Mouse (Mus musculus): Measurements from ENCODE around the gene Setdb1. TPM values are rescaled to one million over a fixed set of nuclear protein-coding genes. Genes with fewer than 3 reads are reported as not detected.
A peak's percentile ranks its signal among the peaks of the same experiment; 100 is the strongest.

The Setdb1 gene
- polyA plus RNA-seq, 1 experiment from 2014 or later = 42.7 TPM

- Histone ChIP-seq H3K4me3 (peak overlapping the region; percentile 71), H3K27me3 (no peaks in the 10 kb centered on the region), H3K27ac (replicated peaks) (peak overlapping the region; percentile 88), H3K36me3 (peaks cover 13% of the 10 kb centered on the region), H3K9me3 (no peaks in the 10 kb centered on the region), H3K9ac (peak overlapping the region; percentile 88), H3K4me2 (peak overlapping the region; percentile 82), H3K4me1 (replicated peaks) (peaks cover 38% of the 10 kb centered on the region)
- 13% methylated on average over 9 of the region's 9 CpGs for WGBS
- ATAC-seq (ENCODE audit: low FRiP score, low read depth) = no peak
Measured at GRCm38 (mm10) chr3:95315844-95316550, 41.0 kb downstream of the Setdb1 start.

- Histone ChIP-seq H3K27me3 (no peaks in the 10 kb centered on the region), H3K27ac (replicated peaks) (peak overlapping the region; percentile 88), H3K36me3 (0 out of 2 replicates have a peak, but pooled peaks cover 6% of the 10 kb centered on the region), H3K9ac (peak overlapping the region; percentile 88), H3K9me3 (no peaks in the 10 kb centered on the region), H3K4me2 (peak overlapping the region; percentile 82), H3K4me1 (replicated peaks) (peaks cover 38% of the 10 kb centered on the region), H3K4me3 (peak overlapping the region; percentile 71)
- ATAC-seq (ENCODE audit: low FRiP score, low read depth) = peak; percentile 87
- WGBS = under 1% methylated on average over 62 of the region's 71 CpGs
Measured at GRCm38 (mm10) chr3:95315094-95315843, 41.7 kb downstream of the Setdb1 start.

GRCm38 (mm10) chr3:95314486-95315093 is 42.4 kb downstream of the Setdb1 start, which contains the start of gene Cers2:
Gene Cers2, plus strand, starts transcription at chr3:95314791.
- 3% methylated on average over 27 of the region's 27 CpGs for WGBS
- H3K27me3 ChIP-seq = no peaks in the 10 kb centered on the region
- H3K9ac ChIP-seq = peak within 1 kb of the TSS; percentile 88
- no peaks in the 10 kb centered on the region for H3K36me3 ChIP-seq
- peak within 1 kb of the TSS; percentile 82 for H3K4me2 ChIP-seq
- H3K9me3 ChIP-seq = no peaks in the 10 kb centered on the region
- peak; percentile 6; the same call in 1 of the 2 replicates for ATAC-seq (ENCODE audit: low FRiP score, low read depth)
- peak within 1 kb of the TSS; percentile 71 for H3K4me3 ChIP-seq
- H3K4me1 ChIP-seq (replicated peaks) = peaks cover 34% of the 10 kb centered on the region
- H3K27ac ChIP-seq (replicated peaks) = peak within 1 kb of the TSS; percentile 88

GRCm38 (mm10) chr3:95314075-95314474 is 42.9 kb downstream of the Setdb1 start:
- Histone ChIP-seq H3K4me2 (peak overlapping the region; percentile 82), H3K27me3 (no peaks in the 10 kb centered on the region), H3K9me3 (no peaks in the 10 kb centered on the region), H3K4me1 (replicated peaks) (peaks cover 34% of the 10 kb centered on the region), H3K36me3 (no peaks in the 10 kb centered on the region), H3K9ac (no peak overlapping the region), H3K27ac (replicated peaks) (peak overlapping the region; percentile 88; the same call in 1 of the 2 replicates), H3K4me3 (peak overlapping the region; percentile 71)
- no peak for ATAC-seq (ENCODE audit: low FRiP score, low read depth)
- 65% methylated on average over 6 of the region's 6 CpGs for WGBS

- H3K9me3 ChIP-seq = no peaks in the 10 kb centered on the region
- no peak overlapping the region for H3K4me3 ChIP-seq
- H3K9ac ChIP-seq = no peak overlapping the region
- H3K4me1 ChIP-seq (replicated peaks) = peaks cover 30% of the 10 kb centered on the region
- 52% methylated on average over 7 of the region's 7 CpGs for WGBS
- ATAC-seq (ENCODE audit: low FRiP score, low read depth) = no peak
- no peaks in the 10 kb centered on the region for H3K36me3 ChIP-seq
- no peak overlapping the region for H3K27ac ChIP-seq (replicated peaks)
- H3K27me3 ChIP-seq = no peaks in the 10 kb centered on the region
- no peak overlapping the region for H3K4me2 ChIP-seq
Measured at GRCm38 (mm10) chr3:95313476-95313875, 43.5 kb downstream of the Setdb1 start.

- Histone ChIP-seq H3K9ac (no peak overlapping the region), H3K4me2 (no peak overlapping the region), H3K4me3 (no peak overlapping the region), H3K9me3 (no peaks in the 10 kb centered on the region), H3K4me1 (replicated peaks) (peaks cover 25% of the 10 kb centered on the region), H3K36me3 (no peaks in the 10 kb centered on the region), H3K27me3 (no peaks in the 10 kb centered on the region), H3K27ac (replicated peaks) (no peak overlapping the region)
- ATAC-seq (ENCODE audit: low FRiP score, low read depth) = no peak
- 94% methylated on average over 6 of the region's 6 CpGs for WGBS
Measured at GRCm38 (mm10) chr3:95312623-95313022, 44.4 kb downstream of the Setdb1 start.

- H3K27me3 ChIP-seq = no peaks in the 10 kb centered on the region
- no peak overlapping the region for H3K9ac ChIP-seq
- peaks cover 14% of the 10 kb centered on the region for H3K4me1 ChIP-seq (replicated peaks)
- 63% methylated on average over 9 of the region's 9 CpGs for WGBS
- ATAC-seq (ENCODE audit: low FRiP score, low read depth) = no peak
- H3K27ac ChIP-seq (replicated peaks) = no peak overlapping the region
- no peak overlapping the region for H3K4me2 ChIP-seq
- H3K9me3 ChIP-seq = no peaks in the 10 kb centered on the region
- H3K4me3 ChIP-seq = no peak overlapping the region
- no peaks in the 10 kb centered on the region for H3K36me3 ChIP-seq
Measured at GRCm38 (mm10) chr3:95310968-95311882, 45.8 kb downstream of the Setdb1 start.

- Histone ChIP-seq H3K9ac (no peak overlapping the region), H3K36me3 (no peaks in the 10 kb centered on the region), H3K27ac (replicated peaks) (no peak overlapping the region), H3K9me3 (no peaks in the 10 kb centered on the region), H3K4me3 (no peak overlapping the region), H3K4me1 (replicated peaks) (peaks cover 8% of the 10 kb centered on the region), H3K4me2 (no peak overlapping the region), H3K27me3 (no peaks in the 10 kb centered on the region)
- 72% methylated on average over 3 of the region's 3 CpGs for WGBS
- no peak for ATAC-seq (ENCODE audit: low FRiP score, low read depth)
Measured at GRCm38 (mm10) chr3:95310496-95310895, 46.5 kb downstream of the Setdb1 start.

- Histone ChIP-seq H3K27me3 (no peaks in the 10 kb centered on the region), H3K9me3 (no peaks in the 10 kb centered on the region), H3K4me1 (replicated peaks) (no peaks in the 10 kb centered on the region), H3K36me3 (no peaks in the 10 kb centered on the region), H3K9ac (no peak within 1 kb of the TSS), H3K27ac (replicated peaks) (no peak within 1 kb of the TSS), H3K4me2 (no peak within 1 kb of the TSS), H3K4me3 (no peak within 1 kb of the TSS)
- no peak for ATAC-seq (ENCODE audit: low FRiP score, low read depth)
- WGBS = 69% methylated on average over 7 of the region's 7 CpGs
Measured at GRCm38 (mm10) chr3:95307100-95307499, 49.9 kb downstream of the Setdb1 start, which contains the start of gene Anxa9. Gene Anxa9, minus strand, starts transcription at chr3:95307176.

- H3K27ac ChIP-seq (replicated peaks) = no peak overlapping the region
- no peaks in the 10 kb centered on the region for H3K4me1 ChIP-seq (replicated peaks)
- ATAC-seq (ENCODE audit: low FRiP score, low read depth) = no peak
- WGBS = 85% methylated on average over 4 of the region's 4 CpGs
- H3K4me2 ChIP-seq = no peak overlapping the region
- H3K9me3 ChIP-seq = no peaks in the 10 kb centered on the region
- H3K4me3 ChIP-seq = no peak overlapping the region
- H3K36me3 ChIP-seq = no peaks in the 10 kb centered on the region
- H3K9ac ChIP-seq = no peak overlapping the region
- no peaks in the 10 kb centered on the region for H3K27me3 ChIP-seq
Measured at GRCm38 (mm10) chr3:95306244-95306643, 50.8 kb downstream of the Setdb1 start.

- Histone ChIP-seq H3K36me3 (no peaks in the 10 kb centered on the region), H3K4me1 (replicated peaks) (no peaks in the 10 kb centered on the region), H3K27me3 (no peaks in the 10 kb centered on the region), H3K27ac (replicated peaks) (no peak overlapping the region), H3K9ac (no peak overlapping the region), H3K4me3 (no peak overlapping the region), H3K4me2 (no peak overlapping the region), H3K9me3 (no peaks in the 10 kb centered on the region)
- no peak for ATAC-seq (ENCODE audit: low FRiP score, low read depth)
- WGBS = 88% methylated on average over 3 of the region's 3 CpGs
Measured at GRCm38 (mm10) chr3:95301204-95301796, 55.7 kb downstream of the Setdb1 start.

All from hindbrain, embryonic 15.5 days (tissue).